Comparison of ENCODE assay signal across 36 mouse cellular contexts in the genomic region with DNA sequence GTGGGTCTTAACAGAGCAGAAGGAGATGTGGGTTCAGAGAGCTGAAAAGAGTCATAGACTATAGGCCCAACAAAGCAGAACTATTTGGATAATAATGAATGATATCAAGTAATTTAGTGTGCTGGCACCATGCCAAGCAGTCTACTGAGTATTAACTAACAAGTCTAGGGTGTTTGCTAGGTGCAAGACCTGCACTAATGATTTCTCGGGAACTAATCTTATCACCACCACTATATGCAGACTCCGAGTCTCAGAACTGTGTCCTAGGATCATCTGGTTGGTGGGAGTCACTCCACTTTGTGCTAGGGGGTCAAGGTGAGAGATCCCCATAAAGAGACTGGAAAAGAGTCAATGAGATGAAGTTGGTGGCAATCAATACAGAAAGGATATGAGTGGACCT. TPM values are rescaled to one million over a fixed set of nuclear protein-coding genes. Genes with fewer than 3 reads are reported as not detected.
"Had no signal": no experiment of that assay in that cellular context is flagged by ENCODE, and none has a peak within 500 bp of the region (broad histone marks: within the 10 kb centered on the region; RNA-seq: fewer than 3 reads in every experiment).

No protein-coding gene starts in this region.

- H3K4me2 ChIP-seq: heart, embryonic 12.5 days; hindbrain, embryonic 12.5 days; hindbrain, embryonic 14.5 days; kidney, embryonic 15.5 days; limb, embryonic 13.5 days; limb, embryonic 15.5 days; liver, embryonic 12.5 days had no signal

- H3K4me1 ChIP-seq: heart, embryonic 10.5 days; heart, embryonic 12.5 days; limb, embryonic 13.5 days; liver, embryonic 12.5 days had no signal

- ATAC-seq: hindbrain, embryonic 16.5 days; intestine, embryonic 16.5 days; liver, embryonic 12.5 days had no signal

- H3K4me3 ChIP-seq: gastrocnemius, adult 2 months; heart, embryonic 10.5 days; heart, embryonic 12.5 days; hindbrain, embryonic 12.5 days; kidney, embryonic 15.5 days; limb, embryonic 13.5 days; limb, embryonic 15.5 days; liver, embryonic 12.5 days had no signal

- H3K27me3 ChIP-seq: heart, embryonic 12.5 days; hindbrain, embryonic 12.5 days; kidney, embryonic 15.5 days; limb, embryonic 13.5 days; limb, embryonic 15.5 days had no signal

- H3K9ac ChIP-seq: heart, embryonic 12.5 days; hindbrain, embryonic 12.5 days; hindbrain, embryonic 14.5 days; kidney, embryonic 15.5 days; limb, embryonic 13.5 days; limb, embryonic 15.5 days; liver, embryonic 12.5 days had no signal

- H3K36me3 ChIP-seq: heart, embryonic 10.5 days; heart, embryonic 12.5 days; hindbrain, embryonic 12.5 days; kidney, embryonic 15.5 days; limb, embryonic 13.5 days; limb, embryonic 15.5 days; liver, embryonic 12.5 days had no signal

- H3K9me3 ChIP-seq: heart, embryonic 10.5 days; heart, embryonic 12.5 days; hindbrain, embryonic 12.5 days; kidney, embryonic 15.5 days; limb, embryonic 13.5 days; limb, embryonic 15.5 days; liver, embryonic 12.5 days had no signal

- DNase-seq: gastrocnemius, adult 2 months; gastrocnemius, postnatal 10 days; gastrocnemius, postnatal 25 days; heart, adult 18-20 months; heart, postnatal 10 days; heart, postnatal 36 days; kidney, adult 11 months; kidney, adult 2 months; kidney, adult 9 months; kidney, postnatal 14 days; kidney, postnatal 36 days; layer of hippocampus, adult 9-11 months; layer of hippocampus, postnatal 36 days; left cerebral cortex, postnatal 4 days had no signal

- H3K27ac ChIP-seq: gastrocnemius, adult 2 months; heart, embryonic 10.5 days; hindbrain, embryonic 12.5 days; hindbrain, embryonic 14.5 days; kidney, embryonic 15.5 days; kidney, postnatal 0 days; limb, embryonic 13.5 days; limb, embryonic 15.5 days; liver, embryonic 12.5 days had no signal

RNA-seq across cellular contexts. Expression of a gene that starts 43.1 kb away (rescaled TPM):
- total RNA-seq: hematopoietic stem cell, adult 5-6 weeks; layer of hippocampus, postnatal 14 days; layer of hippocampus, postnatal 36 days; left cerebral cortex, adult 18-20 months; left cerebral cortex, adult 8-10 months; left cerebral cortex, postnatal 10 days; left cerebral cortex, postnatal 25 days; left cerebral cortex, postnatal 4 days had no signal
- polyA plus RNA-seq: heart, embryonic 14.5 days; heart, embryonic 16.5 days; hindbrain, embryonic 12.5 days; hindbrain, embryonic 14.5 days; hindbrain, embryonic 16.5 days; intestine, embryonic 14.5 days; large intestine, adult 2 months; limb, embryonic 11.5 days; limb, embryonic 13.5 days; limb, embryonic 15.5 days had no signal
